Mouse (Mus musculus): ENCODE results near the gene Hcst. TPM values are rescaled to one million over a fixed set of nuclear protein-coding genes. Genes with fewer than 3 reads are reported as not detected.

Gene Hcst
- polyA plus RNA-seq, 1 experiment from 2014 or later: 0.62 TPM

DNA sequence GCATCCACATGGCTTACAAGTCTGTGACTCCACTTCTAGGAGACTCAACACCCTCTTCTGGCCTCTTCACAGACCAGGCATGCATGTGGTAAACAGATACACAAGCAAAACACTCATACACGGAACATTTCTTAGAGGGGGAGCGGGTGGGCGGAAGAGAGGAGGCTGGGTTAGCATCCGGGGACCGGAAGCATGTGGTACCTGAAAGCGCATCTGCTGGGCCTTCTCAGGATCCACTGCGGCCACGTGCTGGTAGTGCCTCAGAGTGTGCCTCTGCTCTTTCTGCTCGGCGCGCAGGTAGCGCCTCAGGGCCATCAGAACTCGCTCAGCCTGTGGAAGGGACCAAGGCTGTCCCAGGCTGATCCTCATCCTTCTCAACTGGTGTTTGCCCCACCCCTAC, 20.1 kb upstream of the Hcst start:
- Histone ChIP-seq H3K36me3 (ENCODE audit: control insufficient read depth, insufficient read depth, low read length) (0 out of 2 replicates have a peak, but pooled peaks cover 6% of the 10 kb centered on the region), H3K4me1 (replicated peaks; ENCODE audit: control insufficient read depth, insufficient read depth, low read length) (peaks cover 5% of the 10 kb centered on the region), H3K27me3 (ENCODE audit: control insufficient read depth, insufficient read depth, low read length) (peaks cover 2% of the 10 kb centered on the region; the same call in 1 of the 2 replicates), H3K4me2 (replicated peaks; ENCODE audit: low read depth, low read length) (no peak overlapping the region), H3K9me3 (ENCODE audit: control insufficient read depth, low read length) (no peaks in the 10 kb centered on the region), H3K4me3 (ENCODE audit: low read depth, low read length) (no peak overlapping the region), H3K27ac (ENCODE audit: low read depth, low read length) (no peak overlapping the region), H3K9ac (ENCODE audit: low read depth, low read length) (no peak overlapping the region)
- DNase-seq (ENCODE audit: low spot score) (no peak), ATAC-seq (ENCODE audit: low FRiP score) (no peak)
- 68% methylated on average over 13 of the region's 13 CpGs for WGBS

DNA sequence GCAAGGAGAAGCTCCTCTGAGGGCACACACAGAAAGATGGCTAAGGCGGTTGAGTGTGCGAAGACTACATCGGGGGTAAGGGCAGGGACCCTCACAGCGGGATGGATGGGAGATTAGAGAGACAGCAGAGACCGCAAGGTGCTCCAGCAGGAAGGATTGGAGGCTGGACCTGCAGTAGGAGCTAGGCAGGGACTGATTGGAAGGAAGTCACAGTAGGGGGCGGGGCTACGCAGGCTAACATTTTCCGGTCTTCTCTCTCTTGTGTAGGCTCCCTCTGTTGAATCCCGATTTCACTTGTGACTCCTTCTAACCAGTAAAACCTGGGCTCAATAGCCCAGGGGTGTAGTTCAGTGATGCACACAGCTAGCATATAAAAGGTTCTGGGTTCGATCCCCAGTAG, 17.2 kb upstream of the Hcst start:
- Histone ChIP-seq H3K4me2 (replicated peaks; ENCODE audit: low read depth, low read length) (no peak overlapping the region), H3K4me1 (replicated peaks; ENCODE audit: control insufficient read depth, insufficient read depth, low read length) (0 out of 2 replicates have a peak, but pooled peaks cover 2% of the 10 kb centered on the region), H3K27ac (ENCODE audit: low read depth, low read length) (no peak overlapping the region), H3K36me3 (ENCODE audit: control insufficient read depth, insufficient read depth, low read length) (0 out of 2 replicates have a peak, but pooled peaks cover 6% of the 10 kb centered on the region), H3K4me3 (ENCODE audit: low read depth, low read length) (no peak overlapping the region), H3K27me3 (ENCODE audit: control insufficient read depth, insufficient read depth, low read length) (peaks cover 2% of the 10 kb centered on the region; the same call in 1 of the 2 replicates), H3K9me3 (ENCODE audit: control insufficient read depth, low read length) (no peaks in the 10 kb centered on the region), H3K9ac (ENCODE audit: low read depth, low read length) (no peak overlapping the region)
- ATAC-seq (ENCODE audit: low FRiP score) (no peak), DNase-seq (ENCODE audit: low spot score) (no peak)
- WGBS: 18% methylated on average over 10 of the region's 10 CpGs

DNA sequence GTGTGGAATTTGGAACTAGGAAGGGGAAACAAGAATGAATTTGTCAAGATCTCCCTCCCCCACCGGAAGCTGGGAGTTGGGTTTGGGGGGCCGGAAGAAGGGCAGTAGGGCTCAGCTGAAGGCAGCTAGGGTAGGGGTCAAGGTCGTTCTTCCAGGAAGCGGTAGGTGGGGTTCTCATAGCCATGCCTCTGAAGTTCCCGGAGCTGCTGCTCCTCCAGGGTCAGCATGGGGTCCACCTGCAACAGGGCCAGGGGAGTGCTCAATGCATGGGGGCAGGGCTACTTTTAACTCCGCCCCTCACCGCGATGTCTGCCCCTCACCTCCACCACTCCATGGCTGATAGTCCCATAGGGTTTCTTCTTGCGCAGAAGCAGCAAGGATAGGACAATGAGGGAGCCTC, 15.5 kb upstream of the Hcst start:
- Histone ChIP-seq H3K4me3 (ENCODE audit: low read depth, low read length) (no peak overlapping the region), H3K27ac (ENCODE audit: low read depth, low read length) (no peak overlapping the region), H3K9me3 (ENCODE audit: control insufficient read depth, low read length) (no peaks in the 10 kb centered on the region), H3K36me3 (ENCODE audit: control insufficient read depth, insufficient read depth, low read length) (0 out of 2 replicates have a peak, but pooled peaks cover 6% of the 10 kb centered on the region), H3K4me2 (replicated peaks; ENCODE audit: low read depth, low read length) (no peak overlapping the region), H3K27me3 (ENCODE audit: control insufficient read depth, insufficient read depth, low read length) (peaks cover 2% of the 10 kb centered on the region; the same call in 1 of the 2 replicates), H3K4me1 (replicated peaks; ENCODE audit: control insufficient read depth, insufficient read depth, low read length) (0 out of 2 replicates have a peak, but pooled peaks cover 2% of the 10 kb centered on the region), H3K9ac (ENCODE audit: low read depth, low read length) (no peak overlapping the region)
- ATAC-seq (ENCODE audit: low FRiP score): no peak
- no peak for DNase-seq (ENCODE audit: low spot score)
- 47% methylated on average over 9 of the region's 9 CpGs for WGBS

DNA sequence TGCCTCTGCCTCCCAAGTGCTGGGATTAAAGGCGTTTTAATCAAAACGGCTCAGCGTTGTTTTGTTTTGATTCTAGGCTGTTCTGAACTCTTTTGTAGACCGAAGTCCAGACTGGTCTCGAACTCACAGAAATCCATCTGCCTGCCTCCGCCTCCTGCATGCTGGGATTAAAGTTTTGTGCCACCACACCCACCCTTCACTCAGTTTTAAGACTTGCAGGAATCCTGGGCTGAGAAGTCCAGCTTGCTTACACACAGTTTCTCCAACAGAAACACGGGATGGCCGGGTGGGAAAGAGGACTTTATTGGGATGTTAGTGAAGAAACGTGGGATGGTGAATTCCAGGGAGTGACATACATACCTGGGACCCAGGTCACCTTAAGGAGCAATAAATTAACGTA, 15.0 kb upstream of the Hcst start:
- Histone ChIP-seq H3K9me3 (ENCODE audit: control insufficient read depth, low read length) (no peaks in the 10 kb centered on the region), H3K4me3 (ENCODE audit: low read depth, low read length) (no peak overlapping the region), H3K9ac (ENCODE audit: low read depth, low read length) (no peak overlapping the region), H3K4me2 (replicated peaks; ENCODE audit: low read depth, low read length) (no peak overlapping the region), H3K27ac (ENCODE audit: low read depth, low read length) (no peak overlapping the region), H3K36me3 (ENCODE audit: control insufficient read depth, insufficient read depth, low read length) (0 out of 2 replicates have a peak, but pooled peaks cover 3% of the 10 kb centered on the region), H3K4me1 (replicated peaks; ENCODE audit: control insufficient read depth, insufficient read depth, low read length) (0 out of 2 replicates have a peak, but pooled peaks cover 2% of the 10 kb centered on the region), H3K27me3 (ENCODE audit: control insufficient read depth, insufficient read depth, low read length) (peaks cover 2% of the 10 kb centered on the region; the same call in 1 of the 2 replicates)
- no peak for DNase-seq (ENCODE audit: low spot score)
- no peak for ATAC-seq (ENCODE audit: low FRiP score)
- 74% methylated on average over 10 of the region's 10 CpGs for WGBS

GRCm38 (mm10) chr7:30434238-30434637, 14.6 kb upstream of the Hcst start:
- no peak overlapping the region for H3K27ac ChIP-seq (ENCODE audit: low read depth, low read length)
- no peak for ATAC-seq (ENCODE audit: low FRiP score)
- peak; percentile 55 for DNase-seq (ENCODE audit: low spot score)
- no peaks in the 10 kb centered on the region for H3K9me3 ChIP-seq (ENCODE audit: control insufficient read depth, low read length)
- no peak overlapping the region for H3K4me3 ChIP-seq (ENCODE audit: low read depth, low read length)
- WGBS: 4% methylated on average over 10 of the region's 10 CpGs
- 0 out of 2 replicates have a peak, but pooled peaks cover 2% of the 10 kb centered on the region for H3K4me1 ChIP-seq (replicated peaks; ENCODE audit: control insufficient read depth, insufficient read depth, low read length)
- H3K27me3 ChIP-seq (ENCODE audit: control insufficient read depth, insufficient read depth, low read length): peaks cover 2% of the 10 kb centered on the region; the same call in 1 of the 2 replicates
- H3K4me2 ChIP-seq (replicated peaks; ENCODE audit: low read depth, low read length): no peak overlapping the region
- no peaks in the 10 kb centered on the region for H3K36me3 ChIP-seq (ENCODE audit: control insufficient read depth, insufficient read depth, low read length)
- H3K9ac ChIP-seq (ENCODE audit: low read depth, low read length): no peak overlapping the region

DNA sequence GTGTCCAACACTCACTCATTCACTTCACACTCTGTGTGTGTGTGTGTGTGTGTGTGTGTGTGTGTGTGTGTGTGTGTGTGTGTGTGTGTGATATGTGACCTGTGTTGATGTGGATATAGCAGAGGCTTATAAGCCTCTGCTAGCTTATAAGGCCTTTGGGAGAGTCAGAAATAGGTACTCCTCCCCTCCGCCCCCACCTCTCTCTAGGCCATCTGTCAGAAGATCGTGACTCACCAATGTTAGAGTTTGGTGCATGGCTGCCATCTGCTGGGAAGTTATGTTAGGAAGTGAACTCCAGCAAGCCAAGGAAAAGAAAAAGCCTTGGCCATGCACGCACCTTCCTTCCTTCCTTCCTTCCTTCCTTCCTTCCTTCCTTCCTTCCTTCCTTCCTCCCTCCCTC, 12.1 kb upstream of the Hcst start:
- no peaks in the 10 kb centered on the region; the same call in 1 of the 2 replicates for H3K27me3 ChIP-seq (ENCODE audit: control insufficient read depth, insufficient read depth, low read length)
- no peak overlapping the region for H3K27ac ChIP-seq (ENCODE audit: low read depth, low read length)
- H3K4me2 ChIP-seq (replicated peaks; ENCODE audit: low read depth, low read length): no peak overlapping the region
- ATAC-seq (ENCODE audit: low FRiP score) (no peak), DNase-seq (ENCODE audit: low spot score) (peak; percentile 71)
- 8% methylated on average over 3 of the region's 3 CpGs for WGBS
- H3K9me3 ChIP-seq (ENCODE audit: control insufficient read depth, low read length): no peaks in the 10 kb centered on the region
- H3K4me3 ChIP-seq (ENCODE audit: low read depth, low read length): no peak overlapping the region
- no peak overlapping the region for H3K9ac ChIP-seq (ENCODE audit: low read depth, low read length)
- no peaks in the 10 kb centered on the region for H3K36me3 ChIP-seq (ENCODE audit: control insufficient read depth, insufficient read depth, low read length)
- 0 out of 2 replicates have a peak, but pooled peaks cover 2% of the 10 kb centered on the region for H3K4me1 ChIP-seq (replicated peaks; ENCODE audit: control insufficient read depth, insufficient read depth, low read length)

GRCm38 (mm10) chr7:30430191-30430590, 10.5 kb upstream of the Hcst start:
- no peak overlapping the region for H3K27ac ChIP-seq (ENCODE audit: low read depth, low read length)
- ATAC-seq (ENCODE audit: low FRiP score): no peak
- WGBS: 59% methylated on average over 2 of the region's 2 CpGs
- no peak overlapping the region for H3K9ac ChIP-seq (ENCODE audit: low read depth, low read length)
- H3K36me3 ChIP-seq (ENCODE audit: control insufficient read depth, insufficient read depth, low read length): no peaks in the 10 kb centered on the region
- no peaks in the 10 kb centered on the region for H3K9me3 ChIP-seq (ENCODE audit: control insufficient read depth, low read length)
- no peaks in the 10 kb centered on the region for H3K4me1 ChIP-seq (replicated peaks; ENCODE audit: control insufficient read depth, insufficient read depth, low read length)
- H3K4me2 ChIP-seq (replicated peaks; ENCODE audit: low read depth, low read length): no peak overlapping the region
- no peaks in the 10 kb centered on the region; the same call in 1 of the 2 replicates for H3K27me3 ChIP-seq (ENCODE audit: control insufficient read depth, insufficient read depth, low read length)
- DNase-seq (ENCODE audit: low spot score): no peak
- no peak overlapping the region for H3K4me3 ChIP-seq (ENCODE audit: low read depth, low read length)

GRCm38 (mm10) chr7:30429327-30429726, 9.7 kb upstream of the Hcst start:
- Histone ChIP-seq H3K27me3 (ENCODE audit: control insufficient read depth, insufficient read depth, low read length) (no peaks in the 10 kb centered on the region), H3K4me1 (replicated peaks; ENCODE audit: control insufficient read depth, insufficient read depth, low read length) (no peaks in the 10 kb centered on the region), H3K9ac (ENCODE audit: low read depth, low read length) (no peak overlapping the region), H3K27ac (ENCODE audit: low read depth, low read length) (no peak overlapping the region), H3K9me3 (ENCODE audit: control insufficient read depth, low read length) (no peaks in the 10 kb centered on the region), H3K4me3 (ENCODE audit: low read depth, low read length) (no peak overlapping the region), H3K4me2 (replicated peaks; ENCODE audit: low read depth, low read length) (no peak overlapping the region), H3K36me3 (ENCODE audit: control insufficient read depth, insufficient read depth, low read length) (no peaks in the 10 kb centered on the region)
- no peak for DNase-seq (ENCODE audit: low spot score)
- no peak for ATAC-seq (ENCODE audit: low FRiP score)

GRCm38 (mm10) chr7:30423071-30423641, 3.5 kb upstream of the Hcst start:
- H3K27ac ChIP-seq (ENCODE audit: low read depth, low read length): no peak overlapping the region
- H3K27me3 ChIP-seq (ENCODE audit: control insufficient read depth, insufficient read depth, low read length): 0 out of 2 replicates have a peak, but pooled peaks cover 2% of the 10 kb centered on the region
- peak overlapping the region; percentile 51 for H3K4me3 ChIP-seq (ENCODE audit: low read depth, low read length)
- H3K9ac ChIP-seq (ENCODE audit: low read depth, low read length): no peak overlapping the region
- peak overlapping the region; percentile 96 for H3K4me2 ChIP-seq (replicated peaks; ENCODE audit: low read depth, low read length)
- ATAC-seq (ENCODE audit: low FRiP score): no peak
- H3K9me3 ChIP-seq (ENCODE audit: control insufficient read depth, low read length): no peaks in the 10 kb centered on the region
- H3K36me3 ChIP-seq (ENCODE audit: control insufficient read depth, insufficient read depth, low read length): no peaks in the 10 kb centered on the region
- H3K4me1 ChIP-seq (replicated peaks; ENCODE audit: control insufficient read depth, insufficient read depth, low read length): no peaks in the 10 kb centered on the region; the same call in 1 of the 2 replicates
- DNase-seq (ENCODE audit: low spot score): no peak
- WGBS: 53% methylated on average over 23 of the region's 23 CpGs
